Mouse (Mus musculus): Measurements from ENCODE around the gene Fsd1. TPM values are rescaled to one million over a fixed set of nuclear protein-coding genes. Genes with fewer than 3 reads are reported as not detected.

Fsd1 gene
- polyA plus RNA-seq, 1 experiment from 2014 or later = 5.2 TPM

GRCm38 (mm10) chr17:56026303-56026702 lies 40.0 kb downstream of the Fsd1 start:
- H3K4me2 ChIP-seq = no peak overlapping the region
- no peaks in the 10 kb centered on the region for H3K9me3 ChIP-seq (replicated peaks; ENCODE audit: control insufficient read depth, low read length)
- H3K4me3 ChIP-seq (ENCODE audit: low read depth, low read length) = no peak overlapping the region
- H3K9ac ChIP-seq (ENCODE audit: low read depth, low read length) = no peak overlapping the region
- 0 out of 2 replicates have a peak overlapping the region, but pooled peaks have one; percentile 12 for H3K27ac ChIP-seq (ENCODE audit: low read depth, low read length)
- WGBS (ENCODE audit: insufficient replicate concordance) = 76% methylated on average over 1 of the region's 1 CpGs
- H3K36me3 ChIP-seq (ENCODE audit: control insufficient read depth, insufficient read depth, low read length) = peaks cover 9% of the 10 kb centered on the region
- ATAC-seq (replicated peaks; ENCODE audit: insufficient number of reproducible peaks, low FRiP score, low TSS enrichment) = no peak
- no peaks in the 10 kb centered on the region for H3K27me3 ChIP-seq (ENCODE audit: control insufficient read depth, insufficient read depth, low read length)
- H3K4me1 ChIP-seq (ENCODE audit: control insufficient read depth, insufficient read depth, low read length) = peaks cover 53% of the 10 kb centered on the region

GRCm38 (mm10) chr17:56026881-56027280 lies 40.6 kb downstream of the Fsd1 start:
- 75% methylated on average over 1 of the region's 1 CpGs for WGBS (ENCODE audit: insufficient replicate concordance)
- Histone ChIP-seq H3K4me3 (ENCODE audit: low read depth, low read length) (no peak overlapping the region), H3K9me3 (replicated peaks; ENCODE audit: control insufficient read depth, low read length) (no peaks in the 10 kb centered on the region), H3K36me3 (ENCODE audit: control insufficient read depth, insufficient read depth, low read length) (peaks cover 9% of the 10 kb centered on the region), H3K4me1 (ENCODE audit: control insufficient read depth, insufficient read depth, low read length) (peaks cover 55% of the 10 kb centered on the region), H3K27ac (ENCODE audit: low read depth, low read length) (no peak overlapping the region), H3K27me3 (ENCODE audit: control insufficient read depth, insufficient read depth, low read length) (no peaks in the 10 kb centered on the region), H3K4me2 (no peak overlapping the region), H3K9ac (ENCODE audit: low read depth, low read length) (no peak overlapping the region)
- ATAC-seq (replicated peaks; ENCODE audit: insufficient number of reproducible peaks, low FRiP score, low TSS enrichment) = no peak

GRCm38 (mm10) chr17:56027801-56028441 lies 41.6 kb downstream of the Fsd1 start:
- H3K27ac ChIP-seq (ENCODE audit: low read depth, low read length) = no peak overlapping the region
- H3K4me3 ChIP-seq (ENCODE audit: low read depth, low read length) = no peak overlapping the region
- H3K9me3 ChIP-seq (replicated peaks; ENCODE audit: control insufficient read depth, low read length) = no peaks in the 10 kb centered on the region
- peaks cover 51% of the 10 kb centered on the region for H3K4me1 ChIP-seq (ENCODE audit: control insufficient read depth, insufficient read depth, low read length)
- no peaks in the 10 kb centered on the region for H3K27me3 ChIP-seq (ENCODE audit: control insufficient read depth, insufficient read depth, low read length)
- peaks cover 9% of the 10 kb centered on the region for H3K36me3 ChIP-seq (ENCODE audit: control insufficient read depth, insufficient read depth, low read length)
- ATAC-seq (replicated peaks; ENCODE audit: insufficient number of reproducible peaks, low FRiP score, low TSS enrichment) = no peak
- WGBS (ENCODE audit: insufficient replicate concordance) = 87% methylated on average over 5 of the region's 5 CpGs
- H3K4me2 ChIP-seq = no peak overlapping the region
- H3K9ac ChIP-seq (ENCODE audit: low read depth, low read length) = 0 out of 2 replicates have a peak overlapping the region, but pooled peaks have one; percentile 56

- H3K36me3 ChIP-seq (ENCODE audit: control insufficient read depth, insufficient read depth, low read length) = peaks cover 11% of the 10 kb centered on the region
- no peak for ATAC-seq (replicated peaks; ENCODE audit: insufficient number of reproducible peaks, low FRiP score, low TSS enrichment)
- no peak overlapping the region for H3K9ac ChIP-seq (ENCODE audit: low read depth, low read length)
- no peaks in the 10 kb centered on the region for H3K27me3 ChIP-seq (ENCODE audit: control insufficient read depth, insufficient read depth, low read length)
- H3K27ac ChIP-seq (ENCODE audit: low read depth, low read length) = no peak overlapping the region
- no peak overlapping the region for H3K4me3 ChIP-seq (ENCODE audit: low read depth, low read length)
- WGBS (ENCODE audit: insufficient replicate concordance) = 90% methylated on average over 9 of the region's 9 CpGs
- H3K9me3 ChIP-seq (replicated peaks; ENCODE audit: control insufficient read depth, low read length) = no peaks in the 10 kb centered on the region
- H3K4me1 ChIP-seq (ENCODE audit: control insufficient read depth, insufficient read depth, low read length) = peaks cover 39% of the 10 kb centered on the region
- no peak overlapping the region for H3K4me2 ChIP-seq
These were observed 44.0 kb downstream of the Fsd1 start for GRCm38 (mm10) chr17:56030238-56030870.

GRCm38 (mm10) chr17:56030919-56031318 lies 44.6 kb downstream of the Fsd1 start:
- 49% methylated on average over 5 of the region's 5 CpGs for WGBS (ENCODE audit: insufficient replicate concordance)
- no peak overlapping the region for H3K9ac ChIP-seq (ENCODE audit: low read depth, low read length)
- H3K27me3 ChIP-seq (ENCODE audit: control insufficient read depth, insufficient read depth, low read length) = no peaks in the 10 kb centered on the region
- H3K36me3 ChIP-seq (ENCODE audit: control insufficient read depth, insufficient read depth, low read length) = peaks cover 11% of the 10 kb centered on the region
- no peak overlapping the region for H3K4me3 ChIP-seq (ENCODE audit: low read depth, low read length)
- peaks cover 36% of the 10 kb centered on the region for H3K4me1 ChIP-seq (ENCODE audit: control insufficient read depth, insufficient read depth, low read length)
- no peak overlapping the region for H3K4me2 ChIP-seq
- no peak for ATAC-seq (replicated peaks; ENCODE audit: insufficient number of reproducible peaks, low FRiP score, low TSS enrichment)
- H3K9me3 ChIP-seq (replicated peaks; ENCODE audit: control insufficient read depth, low read length) = no peaks in the 10 kb centered on the region
- no peak overlapping the region for H3K27ac ChIP-seq (ENCODE audit: low read depth, low read length)

GRCm38 (mm10) chr17:56031431-56031830 lies 45.1 kb downstream of the Fsd1 start:
- Histone ChIP-seq H3K9me3 (replicated peaks; ENCODE audit: control insufficient read depth, low read length) (no peaks in the 10 kb centered on the region), H3K9ac (ENCODE audit: low read depth, low read length) (0 out of 2 replicates have a peak overlapping the region, but pooled peaks have one; percentile 39), H3K36me3 (ENCODE audit: control insufficient read depth, insufficient read depth, low read length) (peaks cover 11% of the 10 kb centered on the region), H3K4me3 (ENCODE audit: low read depth, low read length) (no peak overlapping the region), H3K4me2 (no peak overlapping the region), H3K27ac (ENCODE audit: low read depth, low read length) (no peak overlapping the region), H3K27me3 (ENCODE audit: control insufficient read depth, insufficient read depth, low read length) (no peaks in the 10 kb centered on the region), H3K4me1 (ENCODE audit: control insufficient read depth, insufficient read depth, low read length) (peaks cover 32% of the 10 kb centered on the region)
- 90% methylated on average over 7 of the region's 7 CpGs for WGBS (ENCODE audit: insufficient replicate concordance)
- no peak for ATAC-seq (replicated peaks; ENCODE audit: insufficient number of reproducible peaks, low FRiP score, low TSS enrichment)

- H3K27ac ChIP-seq (ENCODE audit: low read depth, low read length) = no peak overlapping the region
- no peak for ATAC-seq (replicated peaks; ENCODE audit: insufficient number of reproducible peaks, low FRiP score, low TSS enrichment)
- no peaks in the 10 kb centered on the region for H3K27me3 ChIP-seq (ENCODE audit: control insufficient read depth, insufficient read depth, low read length)
- H3K9me3 ChIP-seq (replicated peaks; ENCODE audit: control insufficient read depth, low read length) = no peaks in the 10 kb centered on the region
- H3K36me3 ChIP-seq (ENCODE audit: control insufficient read depth, insufficient read depth, low read length) = peaks cover 11% of the 10 kb centered on the region
- peaks cover 24% of the 10 kb centered on the region for H3K4me1 ChIP-seq (ENCODE audit: control insufficient read depth, insufficient read depth, low read length)
- no peak overlapping the region for H3K4me2 ChIP-seq
- H3K4me3 ChIP-seq (ENCODE audit: low read depth, low read length) = no peak overlapping the region
- 77% methylated on average over 6 of the region's 6 CpGs for WGBS (ENCODE audit: insufficient replicate concordance)
- H3K9ac ChIP-seq (ENCODE audit: low read depth, low read length) = no peak overlapping the region
These were observed 45.9 kb downstream of the Fsd1 start for GRCm38 (mm10) chr17:56032127-56032733.

GRCm38 (mm10) chr17:56032831-56033230 lies 46.5 kb downstream of the Fsd1 start:
- no peak overlapping the region for H3K4me2 ChIP-seq
- 81% methylated on average over 7 of the region's 7 CpGs for WGBS (ENCODE audit: insufficient replicate concordance)
- H3K4me1 ChIP-seq (ENCODE audit: control insufficient read depth, insufficient read depth, low read length) = peaks cover 24% of the 10 kb centered on the region
- H3K36me3 ChIP-seq (ENCODE audit: control insufficient read depth, insufficient read depth, low read length) = peaks cover 9% of the 10 kb centered on the region
- no peak overlapping the region for H3K27ac ChIP-seq (ENCODE audit: low read depth, low read length)
- no peaks in the 10 kb centered on the region for H3K27me3 ChIP-seq (ENCODE audit: control insufficient read depth, insufficient read depth, low read length)
- ATAC-seq (replicated peaks; ENCODE audit: insufficient number of reproducible peaks, low FRiP score, low TSS enrichment) = no peak
- H3K9me3 ChIP-seq (replicated peaks; ENCODE audit: control insufficient read depth, low read length) = no peaks in the 10 kb centered on the region
- peak overlapping the region; percentile 2; the same call in 1 of the 2 replicates for H3K9ac ChIP-seq (ENCODE audit: low read depth, low read length)
- H3K4me3 ChIP-seq (ENCODE audit: low read depth, low read length) = no peak overlapping the region
